Mouse (Mus musculus) embryonic fibroblast, embryonic 13.5 days (primary cell): ENCODE measurements around the gene 4933427D14Rik. TPM values are rescaled to one million over a fixed set of nuclear protein-coding genes. Genes with fewer than 3 reads are reported as not detected.
"Not testable (repeated sequence)": the region's sequence is repeated elsewhere in the genome, so short reads cannot be mapped to it uniquely, and the experiment has no call there.

ENCODE experiments used
- H3K27ac ChIP-seq: 2 replicates; pipeline ENCODE4 v1.5.1; 2012; ENCODE audit warnings: low read length, control low read depth, inconsistent platforms; ENCODE audit not compliant: insufficient read depth
- H3K4me1 ChIP-seq: 2 replicates; pipeline ENCODE4 v1.6.1; 2011; ENCODE audit warnings: low read length; ENCODE audit not compliant: control insufficient read depth, insufficient read depth
- H3K4me3 ChIP-seq: 2 replicates; pipeline ENCODE4 v1.5.1; 2011; ENCODE audit warnings: mild to moderate bottlenecking, control low read depth, low read length; ENCODE audit not compliant: insufficient read depth
- CTCF ChIP-seq: IDR thresholded peaks from 2 replicates; pipeline ENCODE4 v1.5.1; 2011; ENCODE audit warnings: mild to moderate bottlenecking, control low read depth, low read length, moderate library complexity, borderline replicate concordance; ENCODE audit not compliant: insufficient read depth
- POLR2A ChIP-seq: IDR thresholded peaks from 2 replicates; pipeline ENCODE4 v1.6.1; 2011; ENCODE audit warnings: low read depth, mild to moderate bottlenecking, control low read depth, low read length, moderate library complexity
- polyA plus RNA-seq: library from polyadenylated mRNA; stranded (reverse); fragments of >200 nt; gene quantifications from 2 replicates; pipeline ENCODE4 v1.2.4, GENCODE M21; 2011; ENCODE audit warnings: low read depth; ENCODE audit not compliant: missing spikeins, insufficient read length

The 4933427D14Rik gene
- polyA plus RNA-seq, 1 experiment = 11.8 TPM

DNA sequence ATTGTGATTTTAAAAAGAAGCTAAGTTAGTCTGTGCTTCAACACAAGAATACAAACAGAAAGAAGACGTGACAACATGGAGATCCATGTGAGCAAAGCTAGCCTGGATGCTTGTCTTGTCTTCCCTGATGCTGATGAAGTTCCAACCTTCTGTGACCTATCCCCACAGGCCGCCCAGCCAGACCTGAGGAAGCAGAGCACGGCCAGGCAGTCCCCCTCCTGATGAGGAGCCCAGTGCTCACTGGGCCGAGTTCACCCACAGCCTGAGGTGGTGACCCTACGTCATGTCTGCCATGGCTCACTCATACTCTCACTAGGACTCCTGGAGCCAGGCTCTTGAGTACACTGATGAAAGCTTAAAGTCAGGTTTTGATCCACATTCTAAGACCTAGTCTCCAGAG is 33.8 kb downstream of the 4933427D14Rik start:
- Histone ChIP-seq H3K4me3 (no peak overlapping the region), H3K27ac (no peak overlapping the region), H3K4me1 (no peaks in the 10 kb centered on the region; the same call in 1 of the 2 replicates)
- no peak for TF ChIP-seq POLR2A
- TF ChIP-seq CTCF = no peak

DNA sequence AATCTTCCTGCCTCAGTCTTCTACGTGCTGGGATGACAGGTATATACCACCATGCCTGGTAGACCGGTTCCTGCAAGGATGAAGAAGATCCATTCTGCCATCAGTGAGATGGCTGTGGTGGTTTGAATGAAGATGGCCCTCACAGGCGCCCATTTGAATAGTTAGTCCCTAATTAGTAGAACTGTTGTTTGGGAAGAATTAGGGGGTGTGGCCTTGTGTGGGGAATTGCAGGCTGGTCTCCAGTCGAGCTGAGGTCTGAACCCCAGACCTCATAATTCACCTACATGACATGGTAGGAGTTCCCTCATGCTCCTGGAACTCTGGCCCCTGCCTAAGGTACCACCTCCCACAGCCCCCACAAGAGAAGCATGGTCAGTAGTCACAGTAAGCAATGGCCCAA is 35.4 kb downstream of the 4933427D14Rik start:
- not testable (repeated sequence) for H3K4me3 ChIP-seq, H3K4me1 ChIP-seq, H3K27ac ChIP-seq

DNA sequence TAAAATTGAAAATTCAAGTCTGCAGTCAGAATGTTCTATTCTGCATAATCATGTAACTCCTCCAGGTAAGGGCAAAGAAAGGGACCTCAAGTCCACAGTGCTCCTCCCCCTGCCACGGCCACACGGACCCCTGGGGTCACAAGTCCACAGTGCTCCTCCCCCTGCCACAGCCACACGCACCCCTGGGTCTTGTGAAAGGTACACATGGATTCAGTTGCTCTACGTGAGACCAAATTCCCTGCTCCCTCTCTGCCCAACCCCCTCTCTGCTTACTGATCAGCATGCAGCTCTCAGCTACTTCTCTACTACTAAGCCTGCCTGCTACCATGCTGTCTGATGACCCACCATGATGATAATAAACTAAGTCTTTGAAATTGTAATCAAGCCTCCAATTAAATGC is 37.4 kb downstream of the 4933427D14Rik start:
- TF ChIP-seq CTCF (no peak), POLR2A (no peak)
- no peak overlapping the region for H3K4me3 ChIP-seq

DNA sequence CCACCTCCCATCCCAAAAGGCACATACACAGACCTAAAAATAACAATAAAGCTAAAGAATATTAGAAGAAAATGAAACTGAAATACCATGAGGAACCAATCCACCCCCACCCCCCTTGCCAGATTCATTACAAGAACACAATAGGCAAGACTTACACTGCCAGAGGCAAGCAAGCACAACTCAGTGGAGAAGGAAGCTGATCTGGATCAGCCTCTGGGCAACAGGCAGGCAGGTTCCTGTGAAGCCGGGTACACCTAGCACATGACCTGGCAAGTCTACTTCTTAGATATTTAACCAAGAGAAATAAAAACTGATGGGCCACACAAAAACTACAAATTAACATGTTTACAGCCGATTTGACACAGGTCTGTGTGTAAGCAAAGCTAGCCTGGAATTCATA is 44.1 kb downstream of the 4933427D14Rik start:
- H3K4me1 ChIP-seq = no peaks in the 10 kb centered on the region
- no peak for TF ChIP-seq POLR2A
- TF ChIP-seq CTCF = no peak
- H3K27ac ChIP-seq = no peak overlapping the region
- no peak overlapping the region for H3K4me3 ChIP-seq

More for the DNA sequence above, 37.4 kb downstream of the 4933427D14Rik start:
- Histone ChIP-seq H3K27ac (no peak overlapping the region), H3K4me1 (no peaks in the 10 kb centered on the region)

DNA sequence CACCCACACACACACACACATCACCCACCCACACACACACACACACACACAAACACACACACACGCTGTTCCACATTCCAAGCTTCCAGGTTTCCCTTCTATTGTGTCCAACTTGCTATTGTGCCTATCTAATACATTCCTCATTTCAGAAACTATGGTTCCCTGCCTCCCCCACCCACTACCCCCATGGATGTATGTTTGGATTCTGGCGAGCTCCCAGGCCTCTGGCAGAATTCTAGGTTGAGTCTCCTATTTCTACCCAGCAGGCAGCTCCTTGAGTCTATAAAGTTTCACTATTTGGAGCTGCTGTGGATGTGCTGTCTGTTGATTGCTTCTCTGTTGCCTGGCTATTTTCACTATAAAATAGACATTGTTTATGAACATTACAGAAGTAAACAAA is 50.6 kb downstream of the 4933427D14Rik start:
- no peak overlapping the region for H3K27ac ChIP-seq
- no peak overlapping the region for H3K4me3 ChIP-seq
- TF ChIP-seq POLR2A = no peak
- TF ChIP-seq CTCF = no peak
- H3K4me1 ChIP-seq = no peaks in the 10 kb centered on the region

DNA sequence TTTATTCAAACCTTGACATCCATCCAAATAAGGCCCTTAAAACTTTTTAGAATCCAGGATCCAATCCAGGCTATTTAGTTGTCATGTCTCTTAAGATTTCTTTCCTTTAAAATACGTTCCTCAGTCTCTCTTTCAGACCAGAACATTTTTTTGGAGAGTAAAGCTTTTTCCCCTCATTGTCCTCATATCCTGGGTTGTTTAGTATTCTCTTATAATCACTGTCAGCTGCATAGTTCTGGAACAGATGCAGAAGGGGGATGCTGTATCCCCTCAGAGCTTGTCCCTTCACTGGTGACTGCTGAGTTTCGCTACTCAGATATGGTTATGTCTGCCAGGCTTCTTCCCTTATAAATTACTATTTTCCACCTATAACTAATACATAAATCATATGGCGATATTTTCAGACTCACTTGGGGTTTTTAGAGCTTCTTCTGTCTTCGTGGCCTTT is 51.3 kb downstream of the 4933427D14Rik start:
- Histone ChIP-seq H3K27ac (no peak overlapping the region), H3K4me3 (no peak overlapping the region), H3K4me1 (no peaks in the 10 kb centered on the region)
- TF ChIP-seq CTCF (no peak), POLR2A (no peak)

DNA sequence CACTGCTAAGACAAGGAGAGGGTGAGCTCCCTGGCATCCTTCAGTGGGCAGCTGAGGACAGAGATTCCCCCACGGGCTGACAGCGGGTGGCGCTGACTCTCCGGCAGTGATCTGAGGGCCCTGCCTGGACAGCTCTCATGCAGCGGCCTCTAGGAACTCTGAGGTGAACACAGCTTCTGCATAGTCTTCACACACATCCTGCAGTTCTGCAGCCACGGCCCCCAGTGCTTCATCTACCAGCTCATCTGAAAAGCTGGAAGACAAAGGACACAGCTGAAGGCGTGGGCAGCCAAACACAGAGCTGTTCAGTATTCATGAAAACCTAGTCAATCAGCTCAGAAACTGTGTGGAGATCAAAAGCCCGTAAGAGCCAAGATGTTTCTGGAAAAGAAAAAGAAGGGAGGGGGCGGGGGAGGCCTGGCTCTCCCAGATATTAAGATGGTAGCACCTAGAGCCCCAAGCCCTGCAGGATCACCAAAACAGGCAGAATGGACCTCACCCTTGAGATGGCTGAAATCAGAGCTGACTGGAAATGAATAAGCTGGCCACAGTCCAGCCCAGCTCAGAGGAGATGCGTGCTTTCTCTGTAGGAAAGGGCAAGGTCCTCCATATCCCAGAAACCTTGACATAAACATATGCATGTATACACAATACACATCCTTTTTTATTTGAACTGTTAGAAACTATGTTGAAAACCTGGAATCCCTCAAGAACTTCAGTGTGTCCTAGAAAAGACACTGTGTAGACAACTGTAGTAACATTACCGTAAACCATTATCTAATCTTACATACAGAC is 51.9 kb downstream of the 4933427D14Rik start:
- Histone ChIP-seq H3K4me1 (no peaks in the 10 kb centered on the region), H3K4me3 (no peak overlapping the region), H3K27ac (no peak overlapping the region)
- no peak for TF ChIP-seq POLR2A
- no peak for TF ChIP-seq CTCF

DNA sequence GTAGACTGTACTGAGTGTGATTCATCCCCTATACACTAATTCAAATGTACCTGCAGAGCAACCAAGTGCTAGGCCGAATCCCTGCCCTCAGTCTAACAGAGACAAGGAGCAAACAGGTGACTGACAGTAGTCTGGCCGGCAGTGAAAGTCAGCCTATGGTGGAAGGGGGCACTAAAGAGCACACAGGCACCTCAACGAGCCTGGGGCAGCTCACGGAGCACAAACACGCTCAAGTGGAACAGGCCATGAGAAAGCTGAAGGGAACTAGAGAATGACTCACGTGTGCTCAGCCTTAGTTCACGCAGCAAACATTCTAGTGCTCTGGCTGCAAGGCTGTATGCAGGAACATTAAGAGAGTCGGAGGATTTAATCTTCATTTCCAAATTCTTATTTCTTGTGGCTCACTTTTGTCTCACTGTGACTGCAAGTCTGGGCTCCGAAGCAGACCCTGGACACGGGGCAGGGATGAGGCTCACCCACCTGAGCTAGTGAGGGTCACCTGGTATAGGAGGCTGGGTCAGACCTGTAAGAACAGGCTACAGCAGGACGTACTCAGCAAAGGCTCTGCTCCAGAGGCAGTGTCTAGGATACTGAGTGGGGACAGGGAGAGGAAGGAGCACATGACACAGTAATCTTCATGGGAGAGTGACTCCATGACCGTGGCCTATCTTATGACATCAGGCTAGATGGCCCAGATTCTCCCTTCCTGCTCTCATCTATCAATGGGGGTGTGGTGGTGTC is 54.0 kb downstream of the 4933427D14Rik start:
- Histone ChIP-seq H3K27ac (no peak overlapping the region), H3K4me1 (no peaks in the 10 kb centered on the region), H3K4me3 (no peak overlapping the region)
- TF ChIP-seq CTCF (no peak), POLR2A (no peak)

DNA sequence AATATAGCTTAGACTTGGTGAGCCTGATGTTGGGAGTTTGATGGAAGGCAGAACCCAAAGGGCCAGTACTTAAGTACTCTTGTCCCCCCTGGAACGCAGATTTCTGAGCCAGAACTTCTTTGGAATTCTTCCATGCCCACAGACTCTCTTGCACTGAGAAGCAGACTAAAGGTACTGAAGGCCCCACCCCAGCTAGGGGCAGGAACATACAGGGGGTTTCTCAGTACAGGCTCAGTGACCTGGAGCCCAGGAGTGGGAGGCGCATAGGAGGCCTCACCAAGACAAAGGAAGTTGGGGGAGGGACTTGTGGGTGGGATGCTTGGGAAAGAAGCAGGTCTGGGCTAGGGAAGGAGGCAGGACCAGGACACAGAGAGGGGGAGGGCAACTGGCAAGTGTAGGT is 56.1 kb downstream of the 4933427D14Rik start:
- Histone ChIP-seq H3K4me3 (no peak overlapping the region), H3K27ac (no peak overlapping the region), H3K4me1 (no peaks in the 10 kb centered on the region)
- TF ChIP-seq CTCF (no peak), POLR2A (no peak)

DNA sequence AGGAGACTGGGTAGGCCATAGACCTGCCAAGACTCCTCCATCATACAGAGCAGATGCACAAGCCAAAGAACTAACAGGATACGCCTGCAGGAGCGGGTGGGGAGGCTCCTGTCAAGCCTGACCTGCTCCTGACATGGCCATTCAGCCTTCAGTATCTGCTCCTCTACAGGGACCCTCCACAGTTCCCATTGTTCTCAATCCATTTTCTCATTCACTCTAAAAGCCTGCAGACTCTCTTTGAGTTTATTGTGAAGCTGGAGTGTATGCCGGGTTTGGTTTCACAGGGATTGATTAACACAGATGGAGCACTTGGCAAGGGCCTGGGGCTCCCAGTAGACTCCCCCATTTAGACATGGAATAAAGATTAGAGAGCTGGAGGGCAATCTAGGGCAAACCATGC is 59.3 kb downstream of the 4933427D14Rik start:
- Histone ChIP-seq H3K27ac (no peak overlapping the region), H3K4me1 (0 out of 2 replicates have a peak, but pooled peaks cover under 1% of the 10 kb centered on the region), H3K4me3 (no peak overlapping the region)
- TF ChIP-seq CTCF = no peak
- no peak for TF ChIP-seq POLR2A

DNA sequence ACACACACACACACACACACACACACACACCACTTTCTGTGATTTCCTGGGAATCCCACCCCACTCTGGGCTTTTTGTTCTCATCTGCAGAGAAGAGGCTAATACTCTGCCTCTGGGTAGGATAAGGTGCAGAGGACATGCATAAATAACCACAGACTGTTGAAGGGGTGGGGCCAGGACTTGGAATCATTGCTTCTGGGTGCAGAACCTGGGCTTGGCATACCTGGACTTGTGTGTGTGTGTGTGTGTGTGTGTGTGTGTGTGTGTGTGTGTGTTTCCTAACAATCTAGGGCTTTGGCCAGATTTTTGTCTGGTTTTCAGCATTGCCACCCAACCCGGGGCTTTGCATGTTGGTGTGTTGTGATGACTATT is 61.4 kb downstream of the 4933427D14Rik start:
- Histone ChIP-seq H3K27ac (no peak overlapping the region), H3K4me1 (peaks cover 6% of the 10 kb centered on the region), H3K4me3 (no peak overlapping the region)
- no peak for TF ChIP-seq POLR2A
- TF ChIP-seq CTCF = no peak
